Mouse (Mus musculus) limb, embryonic 10.5 days (tissue): Measurements from ENCODE around the gene Cyb561. TPM values are rescaled to one million over a fixed set of nuclear protein-coding genes. Genes with fewer than 3 reads are reported as not detected.

Experiments
- DNase-seq: peaks from one replicate; pipeline ENCODE4 v3.0.0-alpha.2; 2017; ENCODE audit warnings: low spot score
- H3K27ac ChIP-seq: fragments of 300-500 bp; sonication (generic); 2 replicates; pipeline ENCODE4 v1.5.1; 2016; ENCODE audit warnings: mild to moderate bottlenecking
- H3K27me3 ChIP-seq: fragments of 300-500 bp; sonication (generic); 2 replicates; pipeline ENCODE4 v1.6.1; 2016; ENCODE audit warnings: low read depth, mild to moderate bottlenecking; ENCODE audit not compliant: poor library complexity, severe bottlenecking
- H3K36me3 ChIP-seq: fragments of 300-500 bp; sonication (generic); 2 replicates; pipeline ENCODE4 v1.6.1; 2016; ENCODE audit warnings: mild to moderate bottlenecking, moderate library complexity
- H3K4me1 ChIP-seq: fragments of 300-500 bp; sonication (generic); 2 replicates; pipeline ENCODE4 v1.6.1; 2016
- H3K4me3 ChIP-seq: fragments of 300-500 bp; sonication (generic); 2 replicates; pipeline ENCODE4 v1.5.1; 2016; ENCODE audit warnings: mild to moderate bottlenecking, moderate library complexity
- H3K9me3 ChIP-seq: fragments of 300-500 bp; sonication (generic); replicated peaks from 2 replicates; pipeline ENCODE4 v1.6.1; 2016; ENCODE audit warnings: mild to moderate bottlenecking
- WGBS: fragments of 180-500 bp; shearing (Covaris S2); methylation state at CpG from one replicate; pipeline ENCODE4 v1.1.7; 2016; 5-methylcytosine and 5-hydroxymethylcytosine counted together
- polyA plus RNA-seq: library from polyadenylated mRNA; unstranded; fragments of >200 nt; fragmentation: Nextera tagmentation; extraction: Ambion mirVana; gene quantifications from 2 replicates; pipeline ENCODE4 v1.2.1, GENCODE M21; 2016

Gene Cyb561
- polyA plus RNA-seq, 1 experiment from 2014 or later: 7.1 TPM

- peaks cover 11% of the 10 kb centered on the region; the same call in 1 of the 2 replicates for H3K4me1 ChIP-seq
- H3K4me3 ChIP-seq: no peak overlapping the region
- 85% methylated on average over 3 of the region's 3 CpGs for whole genome bisulfite sequencing
- no peaks in the 10 kb centered on the region for H3K9me3 ChIP-seq
- H3K27me3 ChIP-seq: no peaks in the 10 kb centered on the region
- no peak overlapping the region for H3K27ac ChIP-seq
- H3K36me3 ChIP-seq: no peaks in the 10 kb centered on the region
- DNase-seq: no peak
These were observed 21.8 kb downstream of the Cyb561 start for GRCm38 (mm10) chr11:105931380-105931779.

- Histone ChIP-seq H3K4me3 (no peak overlapping the region), H3K27me3 (no peaks in the 10 kb centered on the region), H3K27ac (no peak overlapping the region), H3K4me1 (peaks cover 5% of the 10 kb centered on the region; the same call in 1 of the 2 replicates), H3K36me3 (no peaks in the 10 kb centered on the region; the same call in 1 of the 2 replicates), H3K9me3 (no peaks in the 10 kb centered on the region)
- WGBS: 80% methylated on average over 5 of the region's 5 CpGs
- no peak for DNase-seq
These were observed 25.0 kb downstream of the Cyb561 start for GRCm38 (mm10) chr11:105928171-105928570.

- H3K27me3 ChIP-seq: no peaks in the 10 kb centered on the region
- H3K9me3 ChIP-seq: no peaks in the 10 kb centered on the region
- H3K36me3 ChIP-seq: peaks cover 7% of the 10 kb centered on the region
- DNase-seq: peak; percentile 80
- no peak overlapping the region for H3K27ac ChIP-seq
- peaks cover 5% of the 10 kb centered on the region; the same call in 1 of the 2 replicates for H3K4me1 ChIP-seq
- H3K4me3 ChIP-seq: no peak overlapping the region
- WGBS: 54% methylated on average over 14 of the region's 14 CpGs
These were observed 25.8 kb downstream of the Cyb561 start for GRCm38 (mm10) chr11:105927065-105928030.

GRCm38 (mm10) chr11:105922769-105923663, 30.1 kb downstream of the Cyb561 start:
- 92% methylated on average over 20 of the region's 20 CpGs for WGBS
- peaks cover 13% of the 10 kb centered on the region for H3K36me3 ChIP-seq
- no peak for DNase-seq

GRCm38 (mm10) chr11:105921275-105921674, 31.9 kb downstream of the Cyb561 start:
- Histone ChIP-seq H3K4me1 (no peaks in the 10 kb centered on the region), H3K27me3 (no peaks in the 10 kb centered on the region), H3K4me3 (no peak overlapping the region), H3K27ac (no peak overlapping the region), H3K36me3 (peaks cover 13% of the 10 kb centered on the region), H3K9me3 (no peaks in the 10 kb centered on the region)
- WGBS: 92% methylated on average over 5 of the region's 5 CpGs
- no peak for DNase-seq

More at GRCm38 (mm10) chr11:105922769-105923663, 30.1 kb downstream of the Cyb561 start:
- Histone ChIP-seq H3K4me3 (no peak overlapping the region), H3K27me3 (no peaks in the 10 kb centered on the region), H3K4me1 (peaks cover 5% of the 10 kb centered on the region; the same call in 1 of the 2 replicates), H3K27ac (no peak overlapping the region), H3K9me3 (no peaks in the 10 kb centered on the region)

GRCm38 (mm10) chr11:105920836-105921235, 32.3 kb downstream of the Cyb561 start:
- no peaks in the 10 kb centered on the region for H3K9me3 ChIP-seq
- no peaks in the 10 kb centered on the region for H3K27me3 ChIP-seq
- H3K36me3 ChIP-seq: peaks cover 13% of the 10 kb centered on the region
- no peak for DNase-seq
- no peaks in the 10 kb centered on the region for H3K4me1 ChIP-seq
- WGBS: 96% methylated on average over 2 of the region's 2 CpGs
- H3K27ac ChIP-seq: no peak overlapping the region
- H3K4me3 ChIP-seq: no peak overlapping the region

GRCm38 (mm10) chr11:105920098-105920785, 32.9 kb downstream of the Cyb561 start:
- Histone ChIP-seq H3K27me3 (no peaks in the 10 kb centered on the region), H3K4me1 (no peaks in the 10 kb centered on the region), H3K9me3 (no peaks in the 10 kb centered on the region), H3K4me3 (no peak overlapping the region), H3K27ac (no peak overlapping the region), H3K36me3 (peaks cover 13% of the 10 kb centered on the region)
- DNase-seq: no peak
- WGBS: 80% methylated on average over 3 of the region's 3 CpGs

- Histone ChIP-seq H3K9me3 (no peaks in the 10 kb centered on the region), H3K4me3 (no peak overlapping the region), H3K36me3 (0 out of 2 replicates have a peak, but pooled peaks cover 5% of the 10 kb centered on the region), H3K4me1 (no peaks in the 10 kb centered on the region), H3K27me3 (no peaks in the 10 kb centered on the region), H3K27ac (no peak overlapping the region)
- DNase-seq: no peak
- WGBS: 60% methylated on average over 5 of the region's 5 CpGs
These were observed 39.6 kb downstream of the Cyb561 start for GRCm38 (mm10) chr11:105913580-105913979.

- Histone ChIP-seq H3K27me3 (no peaks in the 10 kb centered on the region), H3K9me3 (no peaks in the 10 kb centered on the region), H3K36me3 (0 out of 2 replicates have a peak, but pooled peaks cover 5% of the 10 kb centered on the region), H3K4me3 (no peak overlapping the region), H3K4me1 (no peaks in the 10 kb centered on the region), H3K27ac (no peak overlapping the region)
- peak; percentile 72 for DNase-seq
- WGBS: 41% methylated on average over 4 of the region's 4 CpGs
These were observed 41.4 kb downstream of the Cyb561 start for GRCm38 (mm10) chr11:105911592-105912375.

- H3K36me3 ChIP-seq: 0 out of 2 replicates have a peak, but pooled peaks cover 5% of the 10 kb centered on the region
- H3K4me1 ChIP-seq: no peaks in the 10 kb centered on the region
- no peaks in the 10 kb centered on the region for H3K9me3 ChIP-seq
- DNase-seq: no peak
- no peaks in the 10 kb centered on the region for H3K27me3 ChIP-seq
- H3K27ac ChIP-seq: no peak overlapping the region
- H3K4me3 ChIP-seq: no peak overlapping the region
These were observed 42.0 kb downstream of the Cyb561 start for GRCm38 (mm10) chr11:105911149-105911548.

GRCm38 (mm10) chr11:105909617-105910016, 43.5 kb downstream of the Cyb561 start:
- H3K27ac ChIP-seq: no peak overlapping the region
- H3K36me3 ChIP-seq: 0 out of 2 replicates have a peak, but pooled peaks cover 6% of the 10 kb centered on the region
- no peak overlapping the region for H3K4me3 ChIP-seq
- WGBS: 66% methylated on average over 2 of the region's 2 CpGs
- no peaks in the 10 kb centered on the region for H3K4me1 ChIP-seq
- DNase-seq: no peak
- H3K9me3 ChIP-seq: no peaks in the 10 kb centered on the region
- H3K27me3 ChIP-seq: no peaks in the 10 kb centered on the region
